22 mouse cellular contexts compared by ENCODE assay signal in the genomic region with DNA sequence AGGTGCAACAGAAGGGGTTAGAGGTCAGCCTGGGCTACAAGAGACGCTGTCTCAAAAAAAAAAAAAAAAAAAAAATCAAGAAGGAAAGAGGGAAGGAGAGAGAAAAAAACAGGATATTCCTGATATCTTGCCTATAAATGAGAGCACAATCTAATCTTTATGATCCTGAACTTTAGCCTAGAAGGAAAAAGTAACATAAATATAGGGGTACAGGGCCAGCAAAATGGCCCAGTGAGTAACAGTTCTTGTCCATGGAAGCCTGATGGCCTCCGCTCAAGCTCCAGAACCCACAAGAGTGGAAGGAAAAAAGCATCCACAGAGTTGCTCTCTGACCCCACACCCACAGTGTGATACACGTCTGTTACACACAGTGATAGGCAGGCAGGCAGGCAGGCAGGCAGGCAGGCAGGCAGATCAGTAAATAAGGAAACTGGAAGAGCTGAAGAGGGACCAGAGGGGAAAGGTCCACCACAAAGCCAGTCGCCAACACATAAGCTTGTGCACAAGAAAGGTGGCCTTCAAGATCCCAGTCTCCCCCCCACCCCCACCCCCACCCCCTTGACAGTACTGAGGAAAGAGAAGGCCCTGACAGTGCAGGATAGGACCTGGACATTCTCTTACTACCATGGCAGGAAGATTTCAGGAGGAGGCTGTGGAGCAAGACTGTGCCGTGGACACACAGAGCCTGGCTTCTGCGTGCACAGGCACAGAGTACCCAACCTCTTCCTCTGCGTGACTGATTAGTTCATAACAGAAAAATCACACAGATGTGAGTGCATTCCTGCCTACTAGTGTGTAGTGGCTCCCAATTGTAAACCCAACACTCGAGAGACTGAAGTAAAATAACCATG. TPM values are rescaled to one million over a fixed set of nuclear protein-coding genes. Genes with fewer than 3 reads are reported as not detected.
DNase-seq lines count a peak whose midpoint lies in the region; ATAC-seq and TF ChIP-seq lines count a peak whose summit lies in the region.
"Had no signal": no experiment of that assay in that cellular context is flagged by ENCODE, and none has a peak within 500 bp of the region (broad histone marks: within the 10 kb centered on the region; RNA-seq: fewer than 3 reads in every experiment).

No protein-coding gene starts in this region.

- no peak for TF ChIP-seq EP300 in heart, adult 2 months (IDR thresholded peaks at IDR 0.05; ENCODE audit: insufficient read depth, low read depth, low read length)
- no peak for TF ChIP-seq EP300 in liver, postnatal 0 days (IDR thresholded peaks at IDR 0.05; ENCODE audit: low read depth)

- peaks cover 23% of the 10 kb centered on the region for H3K36me3 ChIP-seq in heart, adult 2 months (ENCODE audit: control insufficient read depth, insufficient read depth, low read length)
- peaks cover 4% of the 10 kb centered on the region; the same call in 1 of the 2 replicates for H3K36me3 ChIP-seq in hindbrain, postnatal 0 days (ENCODE audit: insufficient read depth, low read length)
- peaks cover 52% of the 10 kb centered on the region for H3K36me3 ChIP-seq in hindbrain, embryonic 10.5 days
- H3K36me3 ChIP-seq in midbrain, embryonic 13.5 days: peaks cover 30% of the 10 kb centered on the region
- H3K36me3 ChIP-seq in midbrain, embryonic 10.5 days: peaks cover 52% of the 10 kb centered on the region
- no peaks in the 10 kb centered on the region; the same call in 1 of the 2 replicates for H3K36me3 ChIP-seq in liver, postnatal 0 days (replicated peaks; ENCODE audit: insufficient read depth, low read length)

- intact Hi-C loops in heart, adult 2 months (cut with DNase I): no loop called here

- no peak overlapping the region for H3K4me2 ChIP-seq in hindbrain, postnatal 0 days (ENCODE audit: low read depth, low read length)
- no peak overlapping the region for H3K4me2 ChIP-seq in midbrain, embryonic 13.5 days (replicated peaks)
- H3K4me2 ChIP-seq in liver, postnatal 0 days (ENCODE audit: low read depth, low read length): no peak overlapping the region
- H3K4me2 ChIP-seq: embryonic facial prominence, embryonic 12.5 days; forebrain, embryonic 13.5 days; neural tube, embryonic 15.5 days had no signal

- WGBS in heart, adult 2 months: 53% methylated on average over 8 of the region's 8 CpGs
- WGBS in hindbrain, postnatal 0 days: 71% methylated on average over 8 of the region's 8 CpGs
- WGBS in hindbrain, embryonic 10.5 days: 77% methylated on average over 8 of the region's 8 CpGs
- 77% methylated on average over 8 of the region's 8 CpGs for WGBS in midbrain, embryonic 13.5 days
- WGBS in midbrain, embryonic 10.5 days: 85% methylated on average over 8 of the region's 8 CpGs
- 66% methylated on average over 8 of the region's 8 CpGs for WGBS in liver, postnatal 0 days (ENCODE audit: insufficient replicate concordance)

- peak overlapping the region; percentile 6 for H3K27ac ChIP-seq in heart, adult 2 months
- 0 out of 2 replicates have a peak overlapping the region, but pooled peaks have one; percentile 11 for H3K27ac ChIP-seq in hindbrain, postnatal 0 days
- H3K27ac ChIP-seq in hindbrain, embryonic 10.5 days: no peak overlapping the region
- no peak overlapping the region for H3K27ac ChIP-seq in midbrain, embryonic 13.5 days
- H3K27ac ChIP-seq in midbrain, embryonic 10.5 days (replicated peaks): no peak overlapping the region
- peak overlapping the region; percentile 40; the same call in 1 of the 2 replicates for H3K27ac ChIP-seq in liver, postnatal 0 days (ENCODE audit: low read depth)
- H3K27ac ChIP-seq: embryonic facial prominence, embryonic 12.5 days; forebrain, embryonic 13.5 days; limb, embryonic 10.5 days; liver, embryonic 14.5 days; neural tube, embryonic 15.5 days had no signal

- no peak overlapping the region for H3K9ac ChIP-seq in heart, adult 2 months (ENCODE audit: low read depth, low read length)
- H3K9ac ChIP-seq in hindbrain, postnatal 0 days (replicated peaks; ENCODE audit: low read length): no peak overlapping the region
- no peak overlapping the region for H3K9ac ChIP-seq in midbrain, embryonic 13.5 days (replicated peaks)
- no peak overlapping the region for H3K9ac ChIP-seq in liver, postnatal 0 days (replicated peaks)
- H3K9ac ChIP-seq: embryonic facial prominence, embryonic 12.5 days; forebrain, embryonic 13.5 days; liver, embryonic 14.5 days; neural tube, embryonic 15.5 days had no signal

- TF ChIP-seq CTCF in heart, adult 2 months (IDR thresholded peaks at IDR 0.05): no peak
- no peak for TF ChIP-seq CTCF in hindbrain, postnatal 0 days (IDR thresholded peaks at IDR 0.05; ENCODE audit: low read depth)
- no peak for TF ChIP-seq CTCF in liver, postnatal 0 days (IDR thresholded peaks at IDR 0.05; ENCODE audit: low read depth)

- no peak overlapping the region for H3K4me3 ChIP-seq in heart, adult 2 months
- no peak overlapping the region for H3K4me3 ChIP-seq in hindbrain, postnatal 0 days (ENCODE audit: low read length)
- no peak overlapping the region for H3K4me3 ChIP-seq in hindbrain, embryonic 10.5 days
- no peak overlapping the region for H3K4me3 ChIP-seq in midbrain, embryonic 13.5 days (replicated peaks)
- no peak overlapping the region for H3K4me3 ChIP-seq in midbrain, embryonic 10.5 days
- H3K4me3 ChIP-seq in liver, postnatal 0 days (ENCODE audit: low read depth, low read length): no peak overlapping the region
- H3K4me3 ChIP-seq: embryonic facial prominence, embryonic 12.5 days; erythroblast, embryonic 14.5 days; forebrain, embryonic 13.5 days; limb, embryonic 10.5 days; megakaryocyte, embryonic 14.5 days; neural tube, embryonic 15.5 days had no signal

- peaks cover 20% of the 10 kb centered on the region for H3K4me1 ChIP-seq in heart, adult 2 months (ENCODE audit: control insufficient read depth, insufficient read depth, low read length)
- H3K4me1 ChIP-seq in hindbrain, postnatal 0 days (ENCODE audit: insufficient read depth, low read length): no peaks in the 10 kb centered on the region
- H3K4me1 ChIP-seq in hindbrain, embryonic 10.5 days (replicated peaks): peaks cover 24% of the 10 kb centered on the region
- peaks cover 28% of the 10 kb centered on the region for H3K4me1 ChIP-seq in midbrain, embryonic 13.5 days (replicated peaks)
- H3K4me1 ChIP-seq in midbrain, embryonic 10.5 days: peaks cover 22% of the 10 kb centered on the region
- H3K4me1 ChIP-seq in liver, postnatal 0 days (ENCODE audit: insufficient read depth): peaks cover 17% of the 10 kb centered on the region
- H3K4me1 ChIP-seq: limb, embryonic 10.5 days had no signal

- ATAC-seq in hindbrain, postnatal 0 days: no peak
- 0 out of 2 replicates have a peak, but pooled peaks have one; percentile 37 for ATAC-seq in midbrain, embryonic 13.5 days
- ATAC-seq in liver, postnatal 0 days: no peak
- ATAC-seq: forebrain, embryonic 13.5 days had no signal

- H3K9me3 ChIP-seq in hindbrain, postnatal 0 days (ENCODE audit: low read length): no peaks in the 10 kb centered on the region
- no peaks in the 10 kb centered on the region for H3K9me3 ChIP-seq in hindbrain, embryonic 10.5 days
- no peaks in the 10 kb centered on the region for H3K9me3 ChIP-seq in midbrain, embryonic 13.5 days
- no peaks in the 10 kb centered on the region for H3K9me3 ChIP-seq in midbrain, embryonic 10.5 days (replicated peaks)
- H3K9me3 ChIP-seq in liver, postnatal 0 days (ENCODE audit: low read length): no peaks in the 10 kb centered on the region
- H3K9me3 ChIP-seq: embryonic facial prominence, embryonic 12.5 days; forebrain, embryonic 13.5 days; limb, embryonic 10.5 days; megakaryocyte, embryonic 14.5 days; neural tube, embryonic 15.5 days had no signal

- no peaks in the 10 kb centered on the region for H3K27me3 ChIP-seq in heart, adult 2 months (ENCODE audit: control insufficient read depth, insufficient read depth, low read length)
- H3K27me3 ChIP-seq in hindbrain, postnatal 0 days (ENCODE audit: insufficient read depth, low read length): no peaks in the 10 kb centered on the region
- H3K27me3 ChIP-seq in hindbrain, embryonic 10.5 days (ENCODE audit: insufficient read depth, poor library complexity, severe bottlenecking): no peaks in the 10 kb centered on the region
- H3K27me3 ChIP-seq in midbrain, embryonic 13.5 days: no peaks in the 10 kb centered on the region
- H3K27me3 ChIP-seq in midbrain, embryonic 10.5 days (ENCODE audit: low read depth, poor library complexity, severe bottlenecking): no peaks in the 10 kb centered on the region
- H3K27me3 ChIP-seq in liver, postnatal 0 days (ENCODE audit: insufficient read depth, low read length): no peaks in the 10 kb centered on the region
- H3K27me3 ChIP-seq: embryonic facial prominence, embryonic 12.5 days; forebrain, embryonic 13.5 days; neural tube, embryonic 15.5 days had no signal

- H3K79me2 ChIP-seq in heart, adult 2 months (replicated peaks; ENCODE audit: control insufficient read depth, insufficient read depth, low read length): peaks cover 11% of the 10 kb centered on the region

- TF ChIP-seq POLR2A in heart, adult 2 months (IDR thresholded peaks at IDR 0.05; ENCODE audit: insufficient read depth, low read depth, low read length): no peak

- DNase-seq in heart, adult 2 months: no peak
- no peak for DNase-seq in heart, adult 18-20 months
- no peak for DNase-seq in hindbrain, postnatal 0 days (ENCODE audit: low spot score)
- DNase-seq in hindbrain, embryonic 10.5 days (ENCODE audit: low spot score): no peak
- DNase-seq in midbrain, embryonic 10.5 days (ENCODE audit: low spot score): no peak
- DNase-seq in liver, postnatal 0 days: no peak
- DNase-seq in adrenal gland, adult 8-10 months: no peak
- DNase-seq: B cell, adult 2 months; cerebellum, adult 9-10 months; gastrocnemius, postnatal 25 days; kidney, adult 9 months; kidney, postnatal 36 days; spleen, adult 18-20 months; thymus, postnatal 36 days had no signal

RNA-seq across cellular contexts. Expression of gene Kif1b, which starts 21.0 kb away (rescaled TPM):
- total RNA-seq in heart, adult 2 months (2021): 100 to 1,000 TPM; 154 to 186 TPM
- polyA plus RNA-seq in heart, adult 2 months (2012; rRNA removed): 41.6 and 79.2 TPM in 2 replicates
- total RNA-seq in heart, adult 18-20 months (2021): 100 to 1,000 TPM; 154 to 180 TPM
- 322 and 420 TPM in 2 replicates for total RNA-seq in hindbrain, postnatal 0 days (2014; rRNA removed)
- 210 and 213 TPM in 2 replicates for polyA plus RNA-seq in hindbrain, postnatal 0 days (2015; fragmentation: Nextera tagmentation; extraction: Ambion mirVana)
- polyA plus RNA-seq in hindbrain, embryonic 10.5 days (2016; fragmentation: Nextera tagmentation; extraction: Ambion mirVana): 77.1 and 90.9 TPM in 2 replicates
- 160 and 164 TPM in 2 replicates for polyA plus RNA-seq in midbrain, embryonic 13.5 days (2015; fragmentation: Nextera tagmentation; extraction: Ambion mirVana)
- polyA plus RNA-seq in midbrain, embryonic 10.5 days (2016; fragmentation: Nextera tagmentation; extraction: Ambion mirVana): 63.4 and 82.4 TPM in 2 replicates
- polyA plus RNA-seq in liver, postnatal 0 days (2015; fragmentation: Nextera tagmentation; extraction: Ambion mirVana): 6.9 and 8.9 TPM in 2 replicates
- total RNA-seq in adrenal gland, adult 8-10 months (2022): 100 to 1,000 TPM; 136 to 190 (median 174) TPM
- polyA plus RNA-seq: erythroblast, embryonic 14.5 days had no signal

Comparison
In these comparisons a context has a peak if more than half of its experiments do, and no peak if none do; other contexts are left out.
1. H3K27ac ChIP-seq: peak in heart, adult 2 months (single experiment), hindbrain, postnatal 0 days (single experiment) and liver, postnatal 0 days (single experiment); none in hindbrain, embryonic 10.5 days (single experiment), midbrain, embryonic 13.5 days (single experiment) and midbrain, embryonic 10.5 days (single experiment).